Mouse (Mus musculus) ES-Bruce4 (cell line): ENCODE measurements at regions not wholly inside any gene's neighbourhood (a gene's known extent, or its start where the extent isn't known, plus 50 kb on each side); places are given as distances from the start of the nearest gene placed in this dataset.

Experiments
- CTCF ChIP-seq: IDR thresholded peaks from one replicate; pipeline ENCODE4 v1.8.1; 2011; ENCODE audit warnings: low read depth, low read length
- EP300 ChIP-seq: IDR thresholded peaks from 2 replicates; pipeline ENCODE4 v1.6.1; 2011; ENCODE audit warnings: low read depth, low read length; ENCODE audit not compliant: insufficient read depth
- POLR2A ChIP-seq: IDR thresholded peaks from one replicate; pipeline ENCODE4 v1.8.1; 2011; ENCODE audit warnings: low read length; ENCODE audit not compliant: insufficient read depth

GRCm38 (mm10) chr6:107784998-107785397 lies 255.4 kb downstream of the Lrrn1 start:
- TF ChIP-seq CTCF (no peak), POLR2A (no peak), EP300 (no peak)
